Mouse (Mus musculus) gastrocnemius, adult 2 months (tissue): ENCODE measurements around the gene Wdtc1. TPM values are rescaled to one million over a fixed set of nuclear protein-coding genes. Genes with fewer than 3 reads are reported as not detected.
A peak's percentile ranks its signal among the peaks of the same experiment; 100 is the strongest.

ENCODE experiments used
- DNase-seq: peaks from one replicate; pipeline ENCODE4 v3.0.0; 2022
- H3K27ac ChIP-seq: fragments of 200-600 bp; 2 replicates; pipeline ENCODE4 v1.8.1; 2022; ENCODE audit warnings: mild to moderate bottlenecking
- H3K4me3 ChIP-seq: fragments of 200-600 bp; 2 replicates; pipeline ENCODE4 v1.8.1; 2022; ENCODE audit warnings: mild to moderate bottlenecking, moderate library complexity
- CTCF ChIP-seq: fragments of 200-600 bp; IDR thresholded peaks from 2 replicates; pipeline ENCODE4 v1.8.1; 2022; ENCODE audit warnings: antibody characterized with exemption, mild to moderate bottlenecking, moderate library complexity
- intact Hi-C: fragments of 180-260 bp; cut with DNase I; formaldehyde crosslinking; loops from one replicate; pipeline ENCODE4 v1.15.1; 2025
- total RNA-seq, 2 experiments: library from RNA; stranded (reverse); gene quantifications; 2 replicates each; pipeline ENCODE4 v1.2.3; 2021

The Wdtc1 gene
- total RNA-seq, 2 experiments from 2014 or later, result 86.7 to 93.4 TPM

- peak; percentile 38 for DNase-seq
- intact Hi-C loops, result loop anchor here (2.0 kb wide), 1 partner anchor 31 kb away; no protein-coding TSS in a partner anchor
- peak overlapping the region; percentile 94 for H3K27ac ChIP-seq
- H3K4me3 ChIP-seq, result peak overlapping the region; percentile 79
- no peak for TF ChIP-seq CTCF
Measured at GRCm38 (mm10) chr4:133371621-133372277, 18.5 kb upstream of the Wdtc1 start.

GRCm38 (mm10) chr4:133370298-133371274 lies 17.3 kb upstream of the Wdtc1 start:
- TF ChIP-seq CTCF, result no peak
- peak overlapping the region; percentile 79 for H3K4me3 ChIP-seq
- intact Hi-C loops, result loop anchor here (2.0 kb wide), 1 partner anchor 32 kb away; no protein-coding TSS in a partner anchor
- peak overlapping the region; percentile 94 for H3K27ac ChIP-seq
- DNase-seq, result peak; percentile 78

- Histone ChIP-seq H3K4me3 (peak within 1 kb of the TSS; percentile 79), H3K27ac (peak within 1 kb of the TSS; percentile 94)
- peak; percentile 95 for DNase-seq
- peak; percentile 96; the same call in 1 of the 2 replicates for TF ChIP-seq CTCF
- intact Hi-C loops, result loop anchor here (2.0 kb wide), 1 partner anchor 33 kb away; no protein-coding TSS in a partner anchor
Measured at GRCm38 (mm10) chr4:133369553-133370297, 16.4 kb upstream of the Wdtc1 start, which contains the start of gene Slc9a1. Slc9a1 (plus strand) TSS chr4:133369706.

- Histone ChIP-seq H3K27ac (no peak overlapping the region), H3K4me3 (no peak overlapping the region)
- TF ChIP-seq CTCF, result no peak
- intact Hi-C loops, result no loop called here
- no peak for DNase-seq
Measured at GRCm38 (mm10) chr4:133354641-133355040, 1.4 kb upstream of the Wdtc1 start.

- no peak for TF ChIP-seq CTCF
- DNase-seq, result no peak
- Histone ChIP-seq H3K4me3 (no peak overlapping the region), H3K27ac (no peak overlapping the region)
- intact Hi-C loops, result no loop called here
Measured at GRCm38 (mm10) chr4:133352797-133353196, 484 bp downstream of the Wdtc1 start.

- intact Hi-C loops, result loop anchor here (5.0 kb wide), 1 partner anchor 74 kb away; no protein-coding TSS in a partner anchor
- no peak overlapping the region for H3K4me3 ChIP-seq
- no peak for TF ChIP-seq CTCF
Measured at GRCm38 (mm10) chr4:133348051-133348775, 5.1 kb downstream of the Wdtc1 start.

GRCm38 (mm10) chr4:133347624-133348023 lies 5.7 kb downstream of the Wdtc1 start:
- Histone ChIP-seq H3K4me3 (no peak overlapping the region), H3K27ac (no peak overlapping the region)
- peak; percentile 62 for TF ChIP-seq CTCF
- DNase-seq, result peak; percentile 28
- intact Hi-C loops, result loop anchor here (5.0 kb wide), 1 partner anchor 75 kb away; no protein-coding TSS in a partner anchor

More at GRCm38 (mm10) chr4:133348051-133348775, 5.1 kb downstream of the Wdtc1 start:
- H3K27ac ChIP-seq, result no peak overlapping the region
- DNase-seq, result no peak

- H3K4me3 ChIP-seq, result no peak overlapping the region
- intact Hi-C loops, result loop anchor here (5.0 kb wide), 1 partner anchor 76 kb away; no protein-coding TSS in a partner anchor
- no peak for DNase-seq
- H3K27ac ChIP-seq, result no peak overlapping the region
- no peak for TF ChIP-seq CTCF
Measured at GRCm38 (mm10) chr4:133346577-133346976, 6.7 kb downstream of the Wdtc1 start.

- intact Hi-C loops, result loop anchor here (5.0 kb wide), 1 partner anchor 77 kb away; no protein-coding TSS in a partner anchor
- TF ChIP-seq CTCF, result peak; percentile 13; the same call in 1 of the 2 replicates
- no peak for DNase-seq
- H3K4me3 ChIP-seq, result no peak overlapping the region
- no peak overlapping the region for H3K27ac ChIP-seq
Measured at GRCm38 (mm10) chr4:133345702-133346101, 7.6 kb downstream of the Wdtc1 start.

- H3K4me3 ChIP-seq, result no peak overlapping the region
- intact Hi-C loops, result loop anchor here (1.0 kb wide), 1 partner anchor 34 kb away; no protein-coding TSS in a partner anchor
- H3K27ac ChIP-seq, result no peak overlapping the region
- DNase-seq, result peak; percentile 35
- peak; percentile 79 for TF ChIP-seq CTCF
Measured at GRCm38 (mm10) chr4:133344112-133344511, 9.2 kb downstream of the Wdtc1 start.

- DNase-seq, result no peak
- intact Hi-C loops, result no loop called here
- H3K4me3 ChIP-seq, result no peak overlapping the region
- TF ChIP-seq CTCF, result no peak
- no peak overlapping the region for H3K27ac ChIP-seq
Measured at GRCm38 (mm10) chr4:133340217-133340616, 13.1 kb downstream of the Wdtc1 start.
